Mouse (Mus musculus) B cell, adult 2 months (primary cell): ENCODE data around the gene Foxl1.

Source experiments
- DNase-seq, 2 experiments: peaks; one replicate each; pipeline ENCODE4 v3.0.0; 2022

The Foxl1 gene

GRCm38 (mm10) chr8:121127756-121128375 lies at the start of gene Foxl1:
Gene Foxl1 (plus strand): TSS chr8:121127940.
- no peak for DNase-seq

GRCm38 (mm10) chr8:121078721-121079120 lies 49.0 kb upstream of the Foxl1 start:
- DNase-seq: no peak

- DNase-seq: no peak
Measured at GRCm38 (mm10) chr8:121079201-121079600, 48.5 kb upstream of the Foxl1 start.

GRCm38 (mm10) chr8:121079944-121080343 lies 47.8 kb upstream of the Foxl1 start:
- no peak for DNase-seq

- no peak for DNase-seq
Measured at GRCm38 (mm10) chr8:121080361-121081090, 47.2 kb upstream of the Foxl1 start.

- no peak for DNase-seq
Measured at GRCm38 (mm10) chr8:121081398-121081797, 46.3 kb upstream of the Foxl1 start.

- no peak for DNase-seq
Measured at GRCm38 (mm10) chr8:121082218-121083092, 45.3 kb upstream of the Foxl1 start.

GRCm38 (mm10) chr8:121083093-121083935 lies 44.4 kb upstream of the Foxl1 start:
- no peak for DNase-seq

GRCm38 (mm10) chr8:121083936-121084209 lies 43.9 kb upstream of the Foxl1 start:
- no peak for DNase-seq

- DNase-seq: no peak
Measured at GRCm38 (mm10) chr8:121084210-121084951, 43.4 kb upstream of the Foxl1 start, which contains the start of gene Foxf1. Gene Foxf1 (plus strand): TSS chr8:121084386.

GRCm38 (mm10) chr8:121085011-121085410 lies 42.7 kb upstream of the Foxl1 start:
- no peak for DNase-seq

GRCm38 (mm10) chr8:121085561-121085960 lies 42.2 kb upstream of the Foxl1 start:
- no peak for DNase-seq

GRCm38 (mm10) chr8:121086004-121086900 lies 41.5 kb upstream of the Foxl1 start:
- no peak for DNase-seq

GRCm38 (mm10) chr8:121088281-121088680 lies 39.5 kb upstream of the Foxl1 start:
- DNase-seq: no peak

GRCm38 (mm10) chr8:121088871-121089630 lies 38.7 kb upstream of the Foxl1 start:
- DNase-seq: no peak

GRCm38 (mm10) chr8:121089631-121090380 lies 37.9 kb upstream of the Foxl1 start:
- DNase-seq: no peak

- DNase-seq: no peak
Measured at GRCm38 (mm10) chr8:121090716-121091115, 37.0 kb upstream of the Foxl1 start.

GRCm38 (mm10) chr8:121092141-121092540 lies 35.6 kb upstream of the Foxl1 start:
- DNase-seq: no peak

- peak; percentile 78 for DNase-seq
Measured at GRCm38 (mm10) chr8:121092627-121093026, 35.1 kb upstream of the Foxl1 start.
